Mouse (Mus musculus): ENCODE results near the gene Kmt5b.

Gene Kmt5b

GRCm38 (mm10) chr19:3767781-3768696 lies 818 bp downstream of the Kmt5b start:
- in situ Hi-C loops (cut with MboI, MseI), result no loop called here

GRCm38 (mm10) chr19:3768697-3769383 lies 1.6 kb downstream of the Kmt5b start:
- in situ Hi-C loops (cut with MboI, MseI), result no loop called here

GRCm38 (mm10) chr19:3769533-3769932 lies 2.3 kb downstream of the Kmt5b start:
- in situ Hi-C loops (cut with MboI, MseI), result no loop called here

GRCm38 (mm10) chr19:3774159-3774558 lies 6.9 kb downstream of the Kmt5b start:
- in situ Hi-C loops (cut with MboI, MseI), result no loop called here

DNA sequence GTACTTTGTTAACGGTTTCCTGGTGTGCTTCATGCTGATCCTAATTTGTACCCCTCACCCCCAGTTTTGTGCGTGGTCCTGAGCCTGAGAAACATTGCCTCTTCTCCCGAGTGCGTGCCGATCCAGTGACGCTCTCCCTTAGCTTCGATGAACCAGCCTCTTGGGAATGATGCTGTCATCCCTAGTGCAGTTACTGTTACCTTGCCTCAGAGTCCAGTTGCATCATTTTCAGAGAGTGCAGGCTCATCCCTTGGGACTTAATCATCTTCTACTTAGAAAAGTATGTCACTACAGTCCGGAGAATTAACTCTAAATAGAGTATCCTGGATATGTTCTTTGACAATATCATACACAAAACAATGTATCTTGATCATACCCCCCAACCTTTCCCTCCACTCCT lies 11.5 kb downstream of the Kmt5b start:
- in situ Hi-C loops (cut with MboI, MseI), result no loop called here

DNA sequence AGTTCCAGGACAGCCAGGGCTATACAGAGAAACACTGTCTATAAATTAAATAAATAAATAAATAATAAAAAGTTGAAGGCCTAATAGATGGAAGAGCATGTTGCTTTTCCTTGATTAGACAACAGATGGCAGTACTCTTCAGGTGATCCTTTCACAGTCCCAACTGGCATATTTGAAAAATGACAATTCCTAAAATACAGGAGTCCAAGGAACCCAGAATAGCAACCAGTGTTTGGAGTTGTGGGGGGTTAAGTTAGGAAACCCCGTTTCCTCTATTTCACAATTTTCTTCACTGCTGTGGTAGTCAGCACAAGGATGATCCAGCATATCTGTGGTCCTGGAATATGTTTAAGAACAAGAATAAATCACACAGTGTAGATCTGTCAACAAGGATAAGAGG lies 22.9 kb downstream of the Kmt5b start:
- in situ Hi-C loops (cut with MboI, MseI), result no loop called here

DNA sequence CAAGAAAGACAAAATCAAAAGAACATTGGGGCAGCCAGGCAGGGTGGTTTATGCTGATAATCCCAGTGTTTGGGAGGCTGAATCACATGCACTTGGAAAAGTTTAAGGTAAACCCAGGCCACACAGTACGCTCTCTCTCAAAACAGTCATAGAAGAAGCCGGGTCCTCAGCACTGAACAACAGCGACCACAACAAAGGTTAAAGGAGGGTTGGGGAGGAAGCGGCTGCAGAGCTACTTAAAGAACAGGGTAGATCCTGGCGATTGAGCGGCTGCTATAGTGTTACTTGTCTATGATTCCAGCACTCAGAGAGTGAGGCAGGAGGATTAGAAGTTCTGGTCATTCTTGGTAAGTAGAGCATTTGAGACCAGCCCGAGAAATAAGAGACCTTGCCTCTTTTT lies 38.3 kb downstream of the Kmt5b start:
- in situ Hi-C loops (cut with MboI, MseI), result no loop called here

- in situ Hi-C loops (cut with MboI, MseI), result no loop called here
Observed at GRCm38 (mm10) chr19:3810536-3811233, 43.5 kb downstream of the Kmt5b start.

DNA sequence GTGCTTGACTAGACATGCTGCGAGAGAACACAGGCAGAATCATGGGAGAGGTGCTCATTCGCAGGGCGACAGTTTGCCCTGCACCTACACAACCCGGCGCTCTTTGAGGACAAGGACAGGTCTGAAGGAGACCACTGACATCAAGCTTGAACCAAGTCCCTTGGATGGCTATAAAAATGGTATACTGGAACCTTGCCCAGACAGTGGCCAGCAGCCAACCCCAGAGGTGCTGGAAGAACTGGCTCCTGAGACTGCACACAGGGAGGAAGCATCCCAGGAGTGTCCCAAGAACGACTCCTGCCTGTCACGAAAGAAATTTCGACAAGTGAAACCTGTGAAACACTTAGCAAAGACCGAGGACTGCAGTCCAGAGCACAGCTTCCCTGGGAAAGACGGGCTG lies 47.2 kb downstream of the Kmt5b start:
- in situ Hi-C loops (cut with MboI, MseI), result no loop called here

DNA sequence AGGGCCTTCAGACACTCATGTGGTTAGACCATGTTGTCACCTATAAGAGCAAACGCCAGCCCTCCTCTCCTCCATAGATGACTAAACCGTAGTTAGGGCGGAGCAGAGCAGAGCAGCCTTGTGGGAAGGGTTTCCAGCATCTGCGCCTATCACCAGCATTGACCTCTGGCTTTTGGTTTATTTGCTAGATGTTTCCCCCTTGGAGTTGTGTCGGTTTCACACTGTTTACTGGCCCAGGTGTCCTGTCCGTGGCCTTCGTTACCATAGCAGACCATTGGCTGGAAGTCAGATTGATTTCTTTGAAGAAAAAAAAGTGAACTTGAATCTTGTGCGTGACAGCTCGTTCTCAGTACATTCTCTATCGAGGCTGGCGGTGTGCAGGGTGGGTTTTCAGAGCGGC lies 48.6 kb downstream of the Kmt5b start:
- in situ Hi-C loops (cut with MboI, MseI), result no loop called here

DNA sequence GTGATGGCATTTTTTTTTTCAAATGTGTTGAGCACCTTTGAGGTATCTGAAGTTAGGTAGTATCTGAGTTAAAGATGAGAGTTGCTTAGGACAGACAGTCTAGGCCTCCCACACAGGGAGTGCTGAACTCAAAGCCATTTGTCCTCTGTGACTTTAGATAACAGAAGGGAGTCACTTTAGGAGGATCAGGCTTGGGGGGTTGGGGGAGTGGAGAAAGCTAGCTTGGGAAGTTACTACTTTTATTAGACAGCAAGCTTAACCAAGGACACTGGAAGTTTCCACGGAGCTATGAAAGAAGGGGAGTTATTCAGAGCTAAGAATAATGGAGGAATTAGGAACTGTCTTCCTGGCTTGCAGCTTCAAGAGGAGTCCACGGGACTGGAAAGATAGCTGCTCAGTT lies 51.9 kb downstream of the Kmt5b start:
- in situ Hi-C loops (cut with MboI, MseI), result no loop called here

DNA sequence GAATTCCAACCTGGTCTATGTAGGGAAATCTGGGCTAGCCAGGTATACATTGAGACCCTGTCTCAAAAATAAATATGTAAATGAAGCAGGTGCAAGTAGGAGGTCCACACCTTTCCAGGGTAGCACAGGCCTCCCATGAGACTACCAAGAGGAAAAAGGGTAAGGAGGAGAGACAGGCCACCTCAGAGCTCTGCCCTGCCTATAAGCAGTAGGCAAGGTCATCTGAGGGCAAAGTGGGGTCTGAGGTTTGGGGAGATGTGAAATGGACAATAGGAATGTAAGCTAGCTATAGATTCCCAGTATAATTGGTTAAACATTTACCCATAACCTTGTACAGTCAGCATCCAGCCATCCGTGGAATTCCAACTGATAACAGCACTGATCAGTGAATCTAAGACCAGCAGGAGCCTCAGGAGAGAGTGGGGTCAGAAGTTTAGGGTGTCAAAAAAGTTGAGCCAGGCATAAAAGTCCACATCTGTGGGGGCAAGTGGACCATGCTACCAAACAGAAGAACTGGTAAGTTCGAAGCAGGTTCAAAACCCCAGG lies 52.8 kb downstream of the Kmt5b start:
- in situ Hi-C loops (cut with MboI, MseI), result no loop called here

- in situ Hi-C loops (cut with MboI, MseI), result no loop called here
Observed at GRCm38 (mm10) chr19:3825044-3825443, 57.8 kb downstream of the Kmt5b start.

DNA sequence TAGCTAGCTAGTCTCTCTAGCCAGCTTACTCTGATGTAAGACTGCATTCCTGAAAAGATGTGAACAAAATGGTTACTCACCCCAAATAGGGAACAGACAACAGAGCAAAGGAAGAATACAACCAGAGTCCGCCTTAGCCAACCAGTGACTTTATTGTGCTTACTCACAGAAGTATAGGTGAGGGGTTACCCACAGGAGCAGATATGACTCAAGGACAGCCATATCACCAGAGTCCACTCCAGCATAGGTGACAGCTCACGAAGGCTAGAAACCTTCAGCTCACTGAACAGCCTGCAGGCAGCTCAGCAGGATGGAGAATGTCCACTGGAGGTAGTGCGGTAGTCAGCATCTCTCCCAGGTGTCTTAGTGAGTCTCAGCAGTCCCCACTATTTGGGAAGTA lies 62.6 kb downstream of the Kmt5b start:
- in situ Hi-C loops (cut with MboI, MseI), result no loop called here

DNA sequence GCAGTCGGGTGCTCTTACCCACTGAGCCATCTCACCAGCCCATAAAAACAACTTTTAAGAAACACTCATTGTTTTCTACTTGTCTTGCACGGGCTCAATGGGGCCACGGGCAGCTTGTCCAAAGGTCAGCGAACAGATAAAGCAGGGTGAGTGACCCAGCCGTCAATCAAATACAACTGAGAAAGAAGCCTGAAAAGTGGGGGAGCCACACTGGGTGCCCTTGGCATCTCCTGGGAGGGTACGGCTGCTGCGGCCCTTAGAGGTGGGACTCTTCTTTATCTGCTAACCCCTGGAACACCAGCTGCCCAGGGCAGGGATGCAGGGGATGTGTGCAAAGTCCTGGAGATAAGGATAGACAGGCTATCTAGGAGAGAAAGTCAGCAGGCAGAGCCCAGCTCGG lies 64.5 kb downstream of the Kmt5b start:
- in situ Hi-C loops (cut with MboI, MseI), result no loop called here

DNA sequence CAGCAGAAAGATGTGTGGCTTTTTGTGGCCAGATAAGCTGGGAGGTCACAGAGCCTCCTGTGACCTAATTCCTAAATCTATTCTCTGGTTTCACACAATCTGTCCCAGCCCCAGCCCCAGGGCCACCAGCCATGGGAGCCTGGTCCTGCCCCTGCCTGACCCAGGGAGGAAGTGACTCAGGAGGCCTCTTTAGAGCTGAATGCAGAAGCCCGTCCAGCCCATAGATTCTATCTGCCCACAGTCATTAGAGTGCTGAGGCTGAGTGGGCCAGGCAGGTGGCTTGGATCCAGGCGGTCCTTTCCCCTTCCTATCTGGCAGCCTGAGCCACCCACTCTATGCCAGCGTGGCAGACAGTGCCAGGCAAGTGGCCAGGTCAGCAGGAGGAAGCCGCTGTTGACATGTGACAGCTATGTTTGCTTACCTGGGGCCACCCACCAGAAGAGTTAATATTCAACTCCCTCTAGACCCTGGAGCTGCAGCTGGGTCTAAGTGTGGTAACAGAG lies 65.7 kb downstream of the Kmt5b start:
- in situ Hi-C loops (cut with MboI, MseI), result no loop called here

DNA sequence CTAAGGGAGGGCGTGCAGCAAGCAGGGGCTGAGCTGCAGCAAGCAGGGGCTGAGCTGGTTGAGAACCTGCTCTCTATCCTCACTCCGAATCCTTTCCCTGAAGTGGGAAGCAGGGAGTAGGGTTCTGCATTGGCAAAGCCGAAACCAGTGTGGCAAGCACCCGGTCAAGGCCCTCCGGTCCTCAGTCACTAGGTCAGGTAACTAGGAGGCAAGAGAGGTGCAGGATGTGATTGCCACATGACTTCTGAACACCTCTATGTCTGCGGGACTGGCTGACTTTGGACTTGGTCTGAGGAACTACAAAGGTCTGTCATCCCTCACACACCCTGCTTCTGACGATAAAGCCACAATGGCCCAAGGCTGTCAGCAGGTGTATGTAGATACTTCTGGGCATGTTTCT lies 67.1 kb downstream of the Kmt5b start:
- in situ Hi-C loops (cut with MboI, MseI), result no loop called here

GRCm38 (mm10) chr19:3836791-3837190 lies 69.6 kb downstream of the Kmt5b start:
- in situ Hi-C loops (cut with MboI, MseI), result no loop called here

GRCm38 (mm10) chr19:3838931-3839330 lies 71.7 kb downstream of the Kmt5b start:
- in situ Hi-C loops (cut with MboI, MseI), result no loop called here

GRCm38 (mm10) chr19:3839686-3840085 lies 72.5 kb downstream of the Kmt5b start:
- in situ Hi-C loops (cut with MboI, MseI), result no loop called here

GRCm38 (mm10) chr19:3840214-3840651 lies 73.0 kb downstream of the Kmt5b start:
- in situ Hi-C loops (cut with MboI, MseI), result no loop called here

- in situ Hi-C loops (cut with MboI, MseI), result no loop called here
Observed at GRCm38 (mm10) chr19:3840685-3841084, 73.5 kb downstream of the Kmt5b start.
